Mouse (Mus musculus) Patski (cell line): ENCODE data around the gene Urb1. TPM values are rescaled to one million over a fixed set of nuclear protein-coding genes. Genes with fewer than 3 reads are reported as not detected.

Experiments
- ATAC-seq: fragments of 100-300 bp; one replicate; pipeline ENCODE4 v1.8.0; 2021
- CTCF ChIA-PET: fragments of 350-600 bp; sonication (Branson Sonifier 250); formaldehyde crosslinking; loops from one replicate; lab custom pipeline; 2022; ENCODE audit warnings: inconsistent platforms; lab: Charles Lee
- POLR2A ChIA-PET: fragments of 350-600 bp; sonication (Branson Sonifier 250); formaldehyde crosslinking; loops from one replicate; lab custom pipeline; 2022; ENCODE audit warnings: antibody characterized with exemption, inconsistent platforms; lab: Charles Lee
- DNase-seq: peaks from one replicate; pipeline ENCODE4 v3.0.0-alpha.2; 2011; ENCODE audit warnings: low read depth, low spot score
- H3K27me3 ChIP-seq: fragments of 371-371 bp; one replicate; pipeline ENCODE4 v1.5.1; 2021
- CTCF ChIP-seq: fragments of 100-300 bp; IDR thresholded peaks from one replicate; pipeline ENCODE4 v1.5.1; 2021
- in situ Hi-C: fragments of 300-500 bp; cut with MboI; formaldehyde crosslinking; loops from 3 replicates; pipeline ENCODE4 v1.11.1; 2018; ENCODE audit warnings: low pct_unique_long_range_greater_than_20kb, mixed read lengths
- polyA plus RNA-seq: library from polyadenylated mRNA; unstranded; gene quantifications from one replicate; pipeline ENCODE4 v1.2.3, GENCODE M21; 2021

Urb1 gene
- polyA plus RNA-seq, 1 experiment from 2014 or later, result 4.8 TPM

- DNase-seq (no peak), ATAC-seq (no peak)
- CTCF ChIA-PET, result interaction anchor here (0.7 to 1.2 kb wide), 3 partner anchors 8 to 562 kb away, joined by 3 read pairs; partner anchors contain the start of gene Urb1
- POLR2A ChIA-PET, result no interaction called here
- in situ Hi-C loops, result no loop called here
- TF ChIP-seq CTCF, result no peak
- no peaks in the 10 kb centered on the region for H3K27me3 ChIP-seq
Measured at GRCm38 (mm10) chr16:90801251-90801650, 9.0 kb downstream of the Urb1 start.

GRCm38 (mm10) chr16:90799840-90800239, 10.4 kb downstream of the Urb1 start:
- TF ChIP-seq CTCF, result no peak
- in situ Hi-C loops, result no loop called here
- ATAC-seq (no peak), DNase-seq (no peak)
- POLR2A ChIA-PET, result no interaction called here
- no peaks in the 10 kb centered on the region for H3K27me3 ChIP-seq
- CTCF ChIA-PET, result interaction anchor here (0.9 to 2.5 kb wide), 2 partner anchors 9 to 10 kb away, joined by 3 to 6 read pairs; no protein-coding TSS in a partner anchor

GRCm38 (mm10) chr16:90798848-90799247, 11.4 kb downstream of the Urb1 start:
- ATAC-seq (no peak), DNase-seq (no peak)
- in situ Hi-C loops, result no loop called here
- CTCF ChIA-PET, result interaction anchor here (0.9 to 2.5 kb wide), 3 partner anchors 9 to 89 kb away, joined by 3 to 6 read pairs (median 3); no protein-coding TSS in a partner anchor
- H3K27me3 ChIP-seq, result no peaks in the 10 kb centered on the region
- POLR2A ChIA-PET, result no interaction called here
- TF ChIP-seq CTCF, result no peak

DNA sequence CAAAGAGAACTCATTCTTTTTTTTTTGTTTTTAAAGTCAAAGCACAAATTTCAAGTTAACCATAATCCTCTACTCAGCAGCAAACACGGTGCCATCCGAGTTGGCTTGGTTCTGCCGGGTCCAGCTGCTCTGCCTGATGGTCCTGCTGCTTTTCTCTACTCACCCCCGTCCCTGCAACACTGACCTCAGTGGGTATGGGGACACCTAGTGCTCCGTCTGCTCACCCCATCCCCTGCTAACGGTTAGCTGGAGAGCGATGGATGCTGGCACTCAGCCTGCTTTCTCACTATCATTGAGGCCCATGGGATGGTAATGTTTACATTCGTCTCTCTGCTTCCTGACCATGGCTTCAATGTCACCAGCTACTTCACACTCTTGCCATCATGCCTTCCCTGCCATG, 11.8 kb downstream of the Urb1 start:
- in situ Hi-C loops, result no loop called here
- DNase-seq (no peak), ATAC-seq (no peak)
- POLR2A ChIA-PET, result no interaction called here
- no peak for TF ChIP-seq CTCF
- H3K27me3 ChIP-seq, result no peaks in the 10 kb centered on the region
- CTCF ChIA-PET, result interaction anchor here (1.2 to 2.5 kb wide), 2 partner anchors 10 to 89 kb away, joined by 3 to 6 read pairs; no protein-coding TSS in a partner anchor

- DNase-seq (no peak), ATAC-seq (no peak)
- H3K27me3 ChIP-seq, result no peaks in the 10 kb centered on the region
- no peak for TF ChIP-seq CTCF
- POLR2A ChIA-PET, result interaction anchor here (0.9 kb wide), 1 partner anchor 24 kb away, joined by 3 read pairs; no protein-coding TSS in a partner anchor
- CTCF ChIA-PET, result no interaction called here
- in situ Hi-C loops, result no loop called here
Measured at GRCm38 (mm10) chr16:90794708-90795107, 15.5 kb downstream of the Urb1 start.

DNA sequence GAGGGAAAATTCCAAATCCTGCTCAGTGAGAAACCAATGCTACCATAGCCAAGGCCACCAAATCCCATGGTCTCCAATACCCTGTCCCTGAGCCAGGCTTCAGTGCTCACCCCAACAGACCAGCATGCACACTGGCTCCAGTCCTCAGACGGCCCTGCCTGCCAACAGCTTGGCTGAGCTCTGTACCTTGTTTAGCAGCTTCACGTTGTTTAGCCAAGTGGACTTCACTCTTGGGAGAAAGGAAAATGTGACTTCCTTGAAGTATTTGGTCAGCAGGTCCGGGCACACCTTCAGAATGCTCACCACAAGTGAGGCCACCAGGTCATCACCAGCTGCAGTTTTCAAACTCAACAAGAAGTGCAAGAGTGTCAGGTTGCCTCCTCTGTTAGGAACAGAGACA, 17.7 kb downstream of the Urb1 start:
- POLR2A ChIA-PET, result no interaction called here
- CTCF ChIA-PET, result interaction anchor here (1.5 kb wide), 1 partner anchor 9 kb away, joined by 3 read pairs; no protein-coding TSS in a partner anchor
- H3K27me3 ChIP-seq, result no peaks in the 10 kb centered on the region
- no peak for TF ChIP-seq CTCF
- in situ Hi-C loops, result no loop called here
- DNase-seq, result no peak
- ATAC-seq, result no peak

- ATAC-seq (no peak), DNase-seq (no peak)
- POLR2A ChIA-PET, result no interaction called here
- in situ Hi-C loops, result no loop called here
- H3K27me3 ChIP-seq, result no peaks in the 10 kb centered on the region
- CTCF ChIA-PET, result interaction anchor here (1.5 kb wide), 1 partner anchor 10 kb away, joined by 3 read pairs; no protein-coding TSS in a partner anchor
- no peak for TF ChIP-seq CTCF
Measured at GRCm38 (mm10) chr16:90792066-90792465, 18.1 kb downstream of the Urb1 start.

- TF ChIP-seq CTCF, result no peak
- ATAC-seq, result no peak
- DNase-seq, result no peak
- CTCF ChIA-PET, result interaction anchor here (1.1 kb wide), 1 partner anchor 8 kb away, joined by 3 read pairs; no protein-coding TSS in a partner anchor
- no peaks in the 10 kb centered on the region for H3K27me3 ChIP-seq
- in situ Hi-C loops, result no loop called here
- POLR2A ChIA-PET, result no interaction called here
Measured at GRCm38 (mm10) chr16:90790946-90791345, 19.3 kb downstream of the Urb1 start.

GRCm38 (mm10) chr16:90788580-90788979, 21.6 kb downstream of the Urb1 start:
- in situ Hi-C loops, result no loop called here
- no peak for ATAC-seq
- POLR2A ChIA-PET, result no interaction called here

DNA sequence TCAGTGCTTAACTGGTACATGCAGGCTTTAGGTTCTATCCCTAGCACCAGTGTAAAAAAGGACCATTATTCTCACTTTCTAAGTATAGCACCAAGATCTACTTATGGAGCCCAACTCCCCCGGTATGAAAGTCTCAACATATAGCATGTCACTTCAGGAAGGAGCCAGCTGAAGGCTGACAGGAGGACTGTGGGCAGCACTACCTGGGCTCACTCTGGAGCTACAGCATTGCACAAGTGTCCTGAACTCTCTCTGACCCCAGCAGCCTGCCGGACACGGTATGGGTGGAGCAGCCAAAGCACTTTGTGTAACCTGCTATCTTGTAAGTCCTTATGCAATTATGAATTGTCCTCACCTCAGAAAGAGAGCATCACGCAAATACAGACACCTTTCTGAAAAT, 25.0 kb downstream of the Urb1 start:
- ChIA-PET POLR2A (no interaction called here), CTCF (no interaction called here)
- ATAC-seq (no peak), DNase-seq (no peak)
- TF ChIP-seq CTCF, result no peak
- H3K27me3 ChIP-seq, result no peaks in the 10 kb centered on the region
- in situ Hi-C loops, result no loop called here

More at GRCm38 (mm10) chr16:90788580-90788979, 21.6 kb downstream of the Urb1 start:
- H3K27me3 ChIP-seq, result no peaks in the 10 kb centered on the region
- CTCF ChIA-PET, result no interaction called here
- DNase-seq, result no peak
- TF ChIP-seq CTCF, result no peak

- no peak for DNase-seq
- ChIA-PET POLR2A (no interaction called here), CTCF (no interaction called here)
- no peak for ATAC-seq
- no peak for TF ChIP-seq CTCF
- in situ Hi-C loops, result no loop called here
- no peaks in the 10 kb centered on the region for H3K27me3 ChIP-seq
Measured at GRCm38 (mm10) chr16:90783302-90783701, 26.9 kb downstream of the Urb1 start.
